Mouse (Mus musculus): Measurements from ENCODE around the gene Ddx17.

GRCm38 (mm10) chr15:79575543-79576222 lies 29.1 kb upstream of the Ddx17 start:
- TF ChIP-seq GATA1 (IDR thresholded peaks at IDR 0.05; ENCODE audit: borderline replicate concordance, low read length) (no peak), FLI1 (IDR thresholded peaks at IDR 0.05; ENCODE audit: low read length) (no peak)

Data from megakaryocyte, embryonic 14.5 days (primary cell).